Mouse (Mus musculus): ENCODE measurements around the gene Synpo2. TPM values are rescaled to one million over a fixed set of nuclear protein-coding genes. Genes with fewer than 3 reads are reported as not detected.

The Synpo2 gene
- 1 to 10 TPM; 2.2 to 3.0 TPM for total RNA-seq (2021)

DNA sequence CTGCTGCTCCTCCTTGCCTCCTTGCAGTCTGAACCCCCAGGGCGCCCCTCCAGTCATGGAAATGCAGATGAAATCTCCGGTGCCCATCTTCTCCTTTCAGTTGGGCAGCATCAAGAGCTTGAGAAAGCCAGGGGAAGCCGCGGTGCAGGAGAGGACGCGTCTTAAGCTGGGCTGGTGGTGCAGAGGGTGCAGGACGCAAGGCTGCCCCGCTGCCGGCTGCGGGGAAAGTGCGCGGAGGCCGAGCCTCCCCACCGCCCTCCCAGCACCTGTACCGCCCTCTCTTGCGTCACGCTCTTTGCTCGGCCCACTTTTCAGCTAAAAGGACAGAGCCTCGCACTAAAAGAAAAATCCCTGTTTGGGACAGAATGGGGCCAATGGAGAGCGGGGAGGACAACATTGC lies at the start of gene Synpo2:
Synpo2 (minus strand) TSS at position 229 of the 400 bp plus-strand sequence.
- DNase-seq, result peak; percentile 32
- intact Hi-C loops (cut with DNase I), result loop anchor here (2.0 kb wide), 2 partner anchors 87 to 117 kb away; no protein-coding TSS in a partner anchor

GRCm38 (mm10) chr3:123285649-123286048 lies 49.7 kb upstream of the Synpo2 start:
- no peak for DNase-seq
- intact Hi-C loops (cut with DNase I), result no loop called here

GRCm38 (mm10) chr3:123284284-123284683 lies 48.3 kb upstream of the Synpo2 start:
- no peak for DNase-seq

GRCm38 (mm10) chr3:123282866-123283615 lies 47.1 kb upstream of the Synpo2 start:
- DNase-seq, result no peak
- intact Hi-C loops (cut with DNase I), result no loop called here

More at GRCm38 (mm10) chr3:123284284-123284683, 48.3 kb upstream of the Synpo2 start:
- intact Hi-C loops (cut with DNase I), result no loop called here

DNA sequence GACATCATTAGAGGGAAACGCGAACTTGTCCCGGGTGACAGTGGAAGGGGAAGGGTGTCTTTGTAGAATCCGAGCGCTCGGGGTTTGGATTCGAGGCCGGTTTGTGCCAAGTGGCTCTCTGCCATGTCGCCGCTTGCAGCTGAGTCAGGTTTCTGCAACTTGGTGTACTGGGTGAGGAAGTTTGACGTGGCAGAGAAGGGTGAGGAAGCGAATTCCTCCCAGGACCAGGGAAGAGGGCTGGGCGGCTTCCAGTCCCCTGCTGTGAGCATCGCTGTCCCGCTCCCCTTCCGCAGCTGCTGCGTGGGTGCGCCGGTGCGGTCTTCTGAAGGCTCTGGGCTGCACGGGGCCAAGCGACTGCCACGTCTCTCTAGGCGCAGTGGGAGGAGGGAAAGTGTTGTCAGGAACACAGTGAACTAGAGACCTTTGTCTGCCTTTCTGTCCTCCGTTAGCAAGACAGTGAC lies 31.8 kb upstream of the Synpo2 start:
- intact Hi-C loops (cut with DNase I), result no loop called here
- peak; percentile 50 for DNase-seq

GRCm38 (mm10) chr3:123266753-123267651 lies 31.1 kb upstream of the Synpo2 start, which contains the start of gene Sec24d:
Gene Sec24d, plus strand, starts transcription at chr3:123267455.
- intact Hi-C loops (cut with DNase I), result no loop called here
- peak; percentile 76 for DNase-seq

DNA sequence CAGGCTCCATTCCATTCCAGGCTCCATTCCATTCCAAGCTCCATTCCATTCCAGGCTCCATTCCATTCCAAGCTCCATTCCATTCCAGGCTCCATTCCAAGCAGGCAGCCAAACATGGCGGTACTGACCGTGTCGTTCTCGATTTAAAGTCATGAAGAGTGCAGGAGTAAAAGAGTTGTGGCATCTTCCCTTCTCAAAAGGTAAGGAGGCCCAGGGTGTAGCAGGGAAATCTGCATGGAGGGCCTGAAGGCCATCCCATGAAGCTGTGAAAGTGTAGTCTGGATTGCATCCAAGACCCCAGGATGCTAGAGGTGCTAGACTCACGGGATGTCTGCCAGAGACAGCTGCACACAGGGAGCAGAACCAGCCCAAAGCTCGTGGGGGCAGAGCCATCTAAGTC lies 28.8 kb upstream of the Synpo2 start:
- DNase-seq, result no peak

GRCm38 (mm10) chr3:123258709-123259108 lies 22.8 kb upstream of the Synpo2 start:
- intact Hi-C loops (cut with DNase I), result no loop called here

More for the DNA sequence above, 28.8 kb upstream of the Synpo2 start:
- intact Hi-C loops (cut with DNase I), result no loop called here

DNA sequence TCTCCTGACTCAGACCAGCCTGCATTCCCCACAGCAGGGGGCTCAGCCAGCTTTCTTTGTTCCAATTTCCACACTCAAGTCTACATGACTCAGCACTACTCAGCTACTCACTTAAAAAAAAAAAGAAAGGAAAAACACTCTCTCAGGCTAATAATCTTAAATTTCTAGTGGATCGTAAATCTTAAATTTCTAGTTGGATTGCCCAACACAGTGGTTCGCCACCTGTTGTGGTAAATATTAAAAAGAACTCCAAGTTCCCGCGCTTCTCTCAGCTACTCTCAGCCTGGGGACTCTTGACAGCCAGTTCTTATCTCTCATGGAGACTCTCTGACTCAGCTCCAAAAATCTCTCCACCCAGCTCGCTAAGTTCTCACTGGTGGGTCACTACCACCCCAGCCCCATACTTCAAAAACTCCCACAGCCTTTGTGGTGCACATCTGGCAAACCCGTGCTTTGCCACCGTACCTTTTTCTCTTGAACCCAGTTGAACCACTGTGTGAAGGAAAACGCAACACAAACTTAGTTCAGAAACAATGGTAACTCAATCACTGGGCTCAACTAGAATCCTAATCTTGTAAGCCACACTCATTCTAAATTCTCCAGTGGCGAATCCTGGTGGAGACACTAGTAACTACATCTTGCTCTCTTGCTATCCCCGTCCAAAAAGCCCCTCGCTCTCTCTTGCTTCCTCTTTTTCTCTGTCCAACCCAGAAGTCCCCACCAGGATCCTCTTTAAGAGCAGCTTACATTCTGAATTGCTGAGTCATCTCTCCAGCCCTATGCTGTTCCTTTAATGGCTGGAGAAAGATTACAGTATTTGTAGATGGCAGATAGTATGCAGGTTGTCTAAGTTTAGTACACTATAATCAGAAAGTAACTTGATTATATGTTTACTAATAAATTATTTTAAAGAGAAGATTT lies 20.5 kb upstream of the Synpo2 start:
- DNase-seq, result no peak
- intact Hi-C loops (cut with DNase I), result no loop called here

More at GRCm38 (mm10) chr3:123258709-123259108, 22.8 kb upstream of the Synpo2 start:
- DNase-seq, result no peak

- intact Hi-C loops (cut with DNase I), result no loop called here
Measured at GRCm38 (mm10) chr3:123245646-123246045, 9.7 kb upstream of the Synpo2 start.

GRCm38 (mm10) chr3:123244376-123244775 lies 8.4 kb upstream of the Synpo2 start:
- DNase-seq, result no peak
- intact Hi-C loops (cut with DNase I), result no loop called here

More at GRCm38 (mm10) chr3:123245646-123246045, 9.7 kb upstream of the Synpo2 start:
- no peak for DNase-seq

DNA sequence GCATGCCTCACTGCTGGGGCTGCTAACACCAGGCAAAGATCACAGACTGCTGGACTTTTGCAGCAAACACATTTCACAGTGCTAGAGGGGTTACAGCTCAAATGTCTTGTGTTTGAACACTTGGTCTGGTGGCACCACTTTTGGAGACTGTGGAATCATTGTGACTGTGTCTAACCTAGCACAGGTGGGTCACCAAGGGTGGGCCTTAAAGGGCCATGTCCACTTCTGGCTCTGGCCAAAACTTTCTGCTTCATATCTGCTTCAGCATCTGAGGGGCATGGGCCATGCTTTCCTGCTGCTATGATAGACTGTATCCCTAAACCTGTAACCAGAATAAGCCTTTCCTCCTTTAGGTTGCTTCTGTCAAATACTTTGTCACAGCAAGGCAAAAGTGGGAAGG lies 1.5 kb upstream of the Synpo2 start:
- intact Hi-C loops (cut with DNase I), result no loop called here
- DNase-seq, result no peak

- intact Hi-C loops (cut with DNase I), result no loop called here
- no peak for DNase-seq
Measured at GRCm38 (mm10) chr3:123237039-123237438, 1.1 kb upstream of the Synpo2 start.

- intact Hi-C loops (cut with DNase I), result loop anchor here (2.0 kb wide), 2 partner anchors 87 to 117 kb away; no protein-coding TSS in a partner anchor
- DNase-seq, result no peak
Measured at GRCm38 (mm10) chr3:123235495-123235894, 454 bp downstream of the Synpo2 start.

DNA sequence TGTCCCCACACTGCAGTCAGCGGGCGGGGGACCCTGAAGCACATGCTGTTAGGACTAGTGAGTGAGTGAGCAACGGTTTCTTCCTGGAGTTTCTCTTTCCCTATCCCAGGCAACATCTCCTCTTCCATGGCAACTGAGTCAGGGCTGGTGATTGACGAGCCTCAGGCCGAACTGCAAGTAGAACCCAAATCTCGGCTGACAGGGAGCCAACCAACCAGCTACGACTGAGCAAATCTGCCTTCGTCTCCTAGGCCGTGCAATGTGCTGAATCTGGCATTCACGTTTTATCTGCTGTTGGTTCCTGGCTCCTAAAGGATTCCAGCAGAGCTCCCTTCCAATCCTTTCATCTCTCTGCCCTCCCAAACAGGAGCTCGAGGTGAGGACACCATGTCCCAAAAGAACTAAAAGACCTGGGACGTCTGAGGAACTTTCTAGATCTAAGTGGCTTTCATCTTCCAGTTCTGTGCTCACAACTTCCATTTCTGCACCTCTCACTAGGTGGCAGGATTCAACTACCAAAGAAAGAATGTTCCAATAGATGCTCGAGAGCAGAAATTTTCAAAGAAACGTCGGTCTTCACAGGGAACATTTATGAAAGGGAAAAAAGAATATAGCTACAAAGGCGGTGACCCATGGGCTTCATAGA lies 1.6 kb downstream of the Synpo2 start:
- peak; percentile 5 for DNase-seq
- intact Hi-C loops (cut with DNase I), result loop anchor here (2.0 kb wide), 2 partner anchors 88 to 118 kb away; no protein-coding TSS in a partner anchor

DNA sequence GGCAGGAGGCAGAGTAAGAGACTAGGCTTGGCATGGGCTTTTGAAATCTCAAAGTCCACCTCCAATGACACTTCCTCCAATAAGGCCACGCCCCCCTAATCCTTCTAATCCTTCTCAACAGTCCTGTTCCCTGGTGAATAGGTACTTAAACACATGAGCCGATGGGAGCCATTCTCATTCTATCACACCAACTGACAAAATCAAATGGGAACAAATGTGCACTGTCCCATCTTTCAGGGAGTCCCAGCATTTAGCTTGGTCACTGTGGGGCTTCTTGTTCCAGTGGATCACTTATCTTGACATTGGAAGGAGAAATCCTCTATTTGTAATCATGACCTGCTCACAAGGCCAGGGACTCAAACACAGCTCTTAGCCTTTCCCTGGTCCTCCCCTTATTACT lies 4.3 kb downstream of the Synpo2 start:
- intact Hi-C loops (cut with DNase I), result no loop called here
- DNase-seq, result no peak

GRCm38 (mm10) chr3:123227276-123227675 lies 8.7 kb downstream of the Synpo2 start:
- intact Hi-C loops (cut with DNase I), result no loop called here
- no peak for DNase-seq

GRCm38 (mm10) chr3:123218646-123219045 lies 17.3 kb downstream of the Synpo2 start:
- intact Hi-C loops (cut with DNase I), result no loop called here
- DNase-seq, result no peak

DNA sequence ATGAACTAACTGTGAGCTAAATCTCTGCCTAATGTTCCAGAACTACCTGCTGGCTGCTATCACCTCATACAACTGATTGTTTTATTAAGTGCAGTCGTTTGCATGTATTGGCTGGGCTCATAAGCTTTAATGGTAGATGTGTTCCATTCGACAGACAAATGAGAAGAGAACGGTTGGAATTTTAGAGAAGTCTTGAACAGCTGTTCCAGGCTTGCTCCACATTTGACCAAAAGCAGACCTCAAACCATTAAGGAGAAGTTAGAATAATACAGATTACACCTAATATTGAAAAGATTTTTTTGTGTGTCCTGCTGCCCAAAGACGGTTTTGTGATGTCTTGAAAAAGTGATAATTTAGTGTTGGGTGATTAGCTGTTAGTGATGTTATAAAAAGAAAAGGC lies 27.1 kb downstream of the Synpo2 start:
- intact Hi-C loops (cut with DNase I), result no loop called here
- DNase-seq, result no peak

GRCm38 (mm10) chr3:123207386-123207785 lies 28.6 kb downstream of the Synpo2 start:
- intact Hi-C loops (cut with DNase I), result no loop called here
- no peak for DNase-seq
